Mouse (Mus musculus): ENCODE measurements around the gene Iqschfp.

Iqschfp gene

GRCm38 (mm10) chr3:68351461-68351860 lies 459.4 kb downstream of the Iqschfp start:
- CTCF ChIA-PET = no interaction called here

DNA sequence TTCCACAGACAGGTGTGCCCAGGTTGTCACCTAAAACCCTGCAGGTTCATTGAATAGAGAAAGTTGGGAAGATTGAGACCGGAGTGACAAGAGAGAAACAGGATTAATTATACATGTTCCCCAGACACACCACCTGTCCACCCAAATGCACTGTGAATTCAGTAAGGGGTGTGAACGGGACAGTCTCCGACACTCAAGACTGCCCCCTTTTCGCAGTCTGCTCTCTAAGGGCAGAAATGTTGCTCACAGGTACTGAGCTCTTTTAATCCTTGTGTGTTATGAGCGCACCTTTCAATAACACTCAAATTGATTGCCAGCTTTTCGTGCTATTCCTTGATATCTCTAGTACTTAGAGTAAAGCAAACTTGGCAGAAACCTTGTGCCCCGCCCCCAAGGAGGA lies 460.9 kb downstream of the Iqschfp start:
- CTCF ChIA-PET = no interaction called here

DNA sequence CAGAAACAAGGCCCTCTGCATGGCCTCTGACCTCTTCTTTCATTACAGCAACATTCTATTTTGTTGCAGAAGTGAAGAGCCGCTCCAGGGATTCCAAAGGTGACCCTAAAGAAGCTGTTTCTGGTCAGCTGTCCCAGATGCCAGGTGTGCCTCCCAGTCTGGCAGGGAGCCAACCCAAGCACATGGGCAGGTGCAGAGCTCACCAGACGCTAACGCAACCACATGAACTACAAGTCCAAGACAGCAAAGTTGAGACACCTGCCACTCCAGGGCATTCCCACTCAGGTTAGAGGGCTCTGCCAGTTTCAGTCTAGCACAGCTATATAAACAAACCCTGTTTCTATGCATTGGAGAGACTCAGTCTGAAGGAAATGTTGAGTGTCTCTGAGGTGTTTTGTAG lies 461.5 kb downstream of the Iqschfp start:
- CTCF ChIA-PET = no interaction called here

- CTCF ChIA-PET = no interaction called here
Measured at GRCm38 (mm10) chr3:68356516-68356915, 464.5 kb downstream of the Iqschfp start.

GRCm38 (mm10) chr3:68368029-68368428 lies 476.0 kb downstream of the Iqschfp start:
- CTCF ChIA-PET = no interaction called here

DNA sequence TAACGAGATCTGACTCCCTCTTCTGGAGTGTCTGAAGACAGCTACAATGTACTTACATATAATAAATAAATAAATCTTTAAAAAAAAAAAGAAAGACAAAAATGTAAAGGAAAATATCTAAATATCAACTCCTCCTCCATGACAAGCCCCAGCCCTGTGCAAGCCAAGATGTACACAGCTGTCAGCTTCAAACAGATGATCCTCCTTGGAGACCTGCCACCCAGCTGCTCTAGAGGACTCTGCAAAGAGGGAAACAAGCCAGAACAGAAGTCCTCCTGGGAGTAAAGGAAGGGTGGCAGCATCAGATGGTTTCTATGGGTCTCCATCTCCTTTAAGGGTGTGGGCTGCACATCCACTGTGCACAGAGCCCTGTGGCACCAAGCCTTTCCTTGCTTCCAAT lies 480.9 kb downstream of the Iqschfp start:
- CTCF ChIA-PET = no interaction called here

DNA sequence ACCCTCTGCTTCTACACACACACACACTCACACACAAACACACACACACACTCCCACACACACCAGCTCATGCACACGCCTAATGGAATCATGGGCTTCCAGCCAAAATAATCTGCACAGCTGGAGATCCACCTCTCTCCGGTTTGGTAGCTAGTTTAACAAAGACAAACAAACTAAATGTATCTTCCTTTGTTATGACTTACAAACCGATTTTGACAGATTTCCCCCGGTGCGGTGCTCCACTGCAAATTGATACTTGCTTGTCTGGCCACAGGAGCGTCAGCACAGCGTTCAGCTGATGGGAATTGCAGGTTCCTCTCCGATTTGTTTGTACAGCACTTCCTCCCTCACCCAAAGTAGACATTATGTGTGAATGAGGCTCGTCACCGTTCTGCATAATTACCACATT lies 483.1 kb downstream of the Iqschfp start:
- CTCF ChIA-PET = no interaction called here

- CTCF ChIA-PET = no interaction called here
Measured at GRCm38 (mm10) chr3:68377452-68378198, 485.6 kb downstream of the Iqschfp start.

GRCm38 (mm10) chr3:68378799-68379198 lies 486.8 kb downstream of the Iqschfp start:
- CTCF ChIA-PET = no interaction called here

DNA sequence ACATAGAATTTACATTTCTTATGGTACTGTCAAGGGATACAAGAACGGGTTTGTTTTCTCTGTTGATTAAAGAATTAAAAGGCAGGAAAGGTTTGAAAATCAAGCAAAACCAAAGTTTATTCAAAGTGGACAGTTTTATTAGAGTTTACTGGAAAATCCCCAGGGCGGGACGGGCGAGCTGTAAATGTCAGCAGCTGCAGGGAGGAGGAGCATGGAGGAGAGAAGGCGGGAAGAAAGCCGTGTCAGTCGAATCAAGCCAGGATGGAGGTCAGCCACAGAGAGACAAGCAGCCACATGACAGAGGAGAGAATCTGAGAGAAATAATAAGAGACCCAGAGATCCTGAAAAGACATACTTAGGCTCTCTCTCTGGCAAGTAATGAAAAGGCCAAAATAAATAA lies 487.2 kb downstream of the Iqschfp start:
- CTCF ChIA-PET = no interaction called here

- CTCF ChIA-PET = no interaction called here
Measured at GRCm38 (mm10) chr3:68383672-68384071, 491.6 kb downstream of the Iqschfp start.

- CTCF ChIA-PET = no interaction called here
Measured at GRCm38 (mm10) chr3:68385544-68385943, 493.5 kb downstream of the Iqschfp start.

GRCm38 (mm10) chr3:68388023-68388422 lies 496.0 kb downstream of the Iqschfp start:
- CTCF ChIA-PET = no interaction called here

DNA sequence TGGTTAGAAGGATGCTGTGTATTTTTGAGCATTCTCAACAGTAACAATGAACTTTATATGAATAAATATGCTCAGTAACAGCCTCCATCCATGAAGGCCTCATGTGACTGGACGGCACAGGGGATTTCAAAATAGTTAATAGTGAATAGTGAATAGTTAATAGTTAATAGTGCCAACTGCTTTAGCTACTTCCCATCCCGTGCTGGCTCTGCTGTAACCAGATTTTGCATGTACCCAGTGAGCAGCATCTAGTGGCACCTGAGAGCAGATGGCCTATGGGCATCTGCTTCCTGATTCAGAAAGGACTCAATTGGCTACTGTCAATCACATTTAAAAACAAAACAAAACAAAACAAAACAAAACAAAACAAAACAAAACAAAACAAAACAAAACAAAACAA lies 501.5 kb downstream of the Iqschfp start:
- CTCF ChIA-PET = no interaction called here

DNA sequence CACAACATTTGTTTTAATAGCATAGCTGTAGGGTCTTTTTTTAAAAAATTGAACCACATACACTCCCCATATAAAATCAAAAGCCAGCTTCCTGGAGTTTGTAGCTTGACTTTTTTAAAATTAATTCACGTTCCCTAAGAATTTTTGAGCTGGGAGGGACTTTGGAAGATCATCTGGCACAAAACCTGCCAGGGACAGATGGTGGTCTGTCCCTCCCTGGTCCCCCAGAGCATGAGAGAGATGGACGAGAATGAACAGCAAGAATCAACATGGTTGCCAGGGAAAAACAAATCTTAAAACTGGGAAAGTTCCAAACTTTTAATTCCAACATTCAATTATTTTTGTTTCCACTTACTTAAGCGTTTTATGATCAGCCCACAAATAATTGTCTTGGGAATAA lies 506.7 kb downstream of the Iqschfp start:
- CTCF ChIA-PET = no interaction called here

DNA sequence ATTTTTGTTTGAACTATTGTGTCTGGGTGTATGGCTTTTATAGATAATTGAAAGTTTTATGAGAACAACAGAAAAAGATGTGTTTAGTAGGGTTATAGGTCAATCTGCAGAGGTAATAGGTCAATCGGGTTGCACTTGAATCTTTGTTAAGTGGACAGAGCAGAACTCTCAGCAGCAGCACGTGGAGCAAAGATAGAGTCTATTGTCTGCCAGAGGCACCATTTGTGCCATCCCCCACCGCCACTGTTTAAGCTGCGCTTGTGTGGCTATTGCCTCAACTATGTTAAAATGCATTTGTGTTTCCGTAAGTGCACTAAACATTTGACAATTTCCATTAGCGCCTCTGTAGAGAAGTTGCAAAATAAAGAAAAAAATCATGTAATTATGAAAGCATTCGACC lies 508.1 kb downstream of the Iqschfp start:
- CTCF ChIA-PET = no interaction called here

DNA sequence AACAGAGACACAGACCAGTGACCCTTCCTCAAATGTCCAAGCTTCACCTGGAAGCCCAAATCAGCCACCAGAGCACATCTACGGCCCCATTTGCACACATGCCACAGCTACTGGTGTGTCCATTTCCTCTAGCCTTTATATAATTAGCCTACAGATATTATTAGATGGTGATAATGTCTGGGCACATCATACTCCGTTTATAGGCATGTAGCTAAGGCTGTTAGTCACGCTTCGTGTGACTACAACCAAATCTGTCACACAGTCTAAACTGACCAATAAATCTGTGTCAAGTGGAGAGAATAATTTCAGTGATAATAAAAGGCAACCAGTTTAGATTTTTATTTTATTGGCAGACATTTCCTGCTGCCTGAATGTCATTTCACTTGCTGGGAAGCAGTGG lies 511.3 kb downstream of the Iqschfp start:
- CTCF ChIA-PET = no interaction called here

DNA sequence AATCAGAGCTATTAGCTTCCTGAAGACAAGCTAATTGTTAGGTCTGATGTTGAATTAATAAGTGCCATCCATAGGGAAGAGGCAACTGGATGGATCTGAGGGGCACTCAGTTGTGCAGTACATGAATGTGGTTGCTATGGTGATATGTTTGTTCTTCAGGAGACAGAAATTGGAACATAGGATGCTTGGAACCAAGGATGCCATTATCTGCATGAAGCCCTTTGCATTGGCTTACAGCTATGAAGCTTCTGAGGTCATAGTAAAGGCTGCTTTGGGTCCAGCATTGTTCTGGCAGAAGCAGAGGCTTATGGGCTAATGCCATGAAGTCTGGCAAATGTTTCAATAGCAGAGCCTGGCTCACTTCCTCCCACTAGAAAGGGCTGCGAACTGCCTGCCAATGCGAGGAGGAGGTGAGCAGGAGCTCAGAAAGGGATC lies 511.8 kb downstream of the Iqschfp start:
- CTCF ChIA-PET = no interaction called here

- CTCF ChIA-PET = no interaction called here
Measured at GRCm38 (mm10) chr3:68405724-68406123, 513.7 kb downstream of the Iqschfp start.

DNA sequence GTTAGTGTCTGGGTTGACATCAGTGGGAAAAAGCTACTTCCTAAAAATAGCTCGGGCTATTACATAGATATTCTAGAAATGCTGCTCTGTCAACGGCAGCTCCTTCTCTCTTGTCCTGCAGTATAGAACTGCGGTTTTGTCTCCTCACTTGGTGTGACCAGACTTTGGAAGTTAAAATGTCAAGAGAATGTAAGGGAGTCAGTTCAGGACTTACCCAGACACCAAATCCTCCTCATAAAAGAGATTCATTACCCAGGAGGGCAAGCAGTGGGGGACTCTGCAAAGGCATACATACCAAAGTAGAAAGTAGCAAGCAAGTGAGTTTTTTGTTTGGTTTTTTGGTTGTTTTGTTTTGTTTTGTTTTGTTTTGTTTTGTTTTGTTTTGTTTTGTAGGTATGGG lies 520.2 kb downstream of the Iqschfp start:
- CTCF ChIA-PET = no interaction called here

- CTCF ChIA-PET = no interaction called here
Measured at GRCm38 (mm10) chr3:68419792-68420191, 527.8 kb downstream of the Iqschfp start.

GRCm38 (mm10) chr3:68420927-68421326 lies 528.9 kb downstream of the Iqschfp start:
- CTCF ChIA-PET = no interaction called here

DNA sequence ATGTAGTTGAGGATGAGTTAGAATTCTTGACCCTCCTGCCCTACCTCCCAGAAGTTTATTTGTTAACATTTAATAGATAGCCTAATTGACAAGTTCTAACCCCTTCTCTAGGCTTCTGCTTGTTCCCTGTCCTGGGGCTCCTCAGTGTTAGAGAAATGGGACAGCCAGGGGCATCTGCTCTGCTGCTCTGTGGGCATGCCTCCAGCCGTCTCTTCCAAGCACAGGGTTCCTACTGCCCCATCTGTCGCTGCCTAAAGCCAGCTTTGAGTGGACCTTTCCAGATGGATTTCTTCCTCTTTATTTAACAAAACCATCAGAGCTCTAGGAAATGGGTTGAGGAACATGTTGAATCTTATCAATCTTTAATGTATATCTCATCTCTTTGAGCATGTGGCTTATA lies 529.8 kb downstream of the Iqschfp start:
- CTCF ChIA-PET = no interaction called here

GRCm38 (mm10) chr3:68428081-68428480 lies 536.0 kb downstream of the Iqschfp start:
- CTCF ChIA-PET = no interaction called here

- CTCF ChIA-PET = no interaction called here
Measured at GRCm38 (mm10) chr3:68434435-68434834, 542.4 kb downstream of the Iqschfp start.
